Mouse (Mus musculus) kidney, adult 2 months (tissue): ENCODE results near the gene Dok1.

Experiments used
- CTCF ChIP-seq: fragments of 200-500 bp; conservative IDR thresholded peaks from 2 replicates; pipeline ENCODE4 v1.5.1; 2011; ENCODE audit warnings: low read depth, mild to moderate bottlenecking, control low read depth, low read length, moderate library complexity, mixed read lengths; ENCODE audit not compliant: insufficient read depth, insufficient read length
- POLR2A ChIP-seq: fragments of 200-500 bp; IDR thresholded peaks from one replicate; pipeline ENCODE4 v1.6.1; 2011; ENCODE audit warnings: low read depth, low read length, control low read depth

GRCm38 (mm10) chr6:83057790-83058189 lies 24.5 kb upstream of the Dok1 start, which contains the start of gene Dqx1:
- no peak for TF ChIP-seq CTCF
- TF ChIP-seq POLR2A, result no peak
